Mouse (Mus musculus) heart, embryonic 14.5 days (tissue): Measurements from ENCODE around the gene Tbxas1. TPM values are rescaled to one million over a fixed set of nuclear protein-coding genes. Genes with fewer than 3 reads are reported as not detected.

Source experiments
- ATAC-seq: fragments of 200-750 bp; cut with Nextera tagmentation; 2 replicates; pipeline ENCODE4 v1.8.0; 2017; ENCODE audit warnings: low read depth, moderate TSS enrichment; ENCODE audit not compliant: insufficient number of reproducible peaks, insufficient read depth, low FRiP score
- H3K27ac ChIP-seq, 2 experiments: fragments of 200-500 bp in 1 of 2; fragments of 300-500 bp in 1 of 2; sonication (generic) in 1 of 2; replicated peaks in 1 of 2; 2 replicates each; pipeline ENCODE4 v1.5.1; 2012 to 2014; ENCODE audit warnings: low read depth in 2 of 2, low read length in 2 of 2, control low read depth in 1 of 2, mild to moderate bottlenecking in 1 of 2, mixed read lengths in 1 of 2; ENCODE audit not compliant: control insufficient read depth in 1 of 2, insufficient read depth in 1 of 2
- H3K27me3 ChIP-seq: fragments of 300-500 bp; sonication (generic); 2 replicates; pipeline ENCODE4 v1.6.1; 2014; ENCODE audit warnings: mild to moderate bottlenecking, low read length, control low read depth; ENCODE audit not compliant: control insufficient read depth, insufficient read depth
- H3K36me3 ChIP-seq: fragments of 300-500 bp; sonication (generic); 2 replicates; pipeline ENCODE4 v1.6.1; 2014; ENCODE audit warnings: mild to moderate bottlenecking, control low read depth, low read length, mixed read lengths; ENCODE audit not compliant: control insufficient read depth, insufficient read depth
- H3K4me1 ChIP-seq, 2 experiments: fragments of 200-500 bp in 1 of 2; fragments of 300-500 bp in 1 of 2; sonication (generic) in 1 of 2; 2 replicates each; pipeline ENCODE4 v1.6.1; 2012 to 2014; ENCODE audit warnings: low read length in 2 of 2, control low read depth in 1 of 2, mixed read lengths in 1 of 2; ENCODE audit not compliant: control insufficient read depth in 2 of 2, insufficient read depth in 2 of 2
- H3K4me2 ChIP-seq: fragments of 300-500 bp; sonication (generic); 2 replicates; pipeline ENCODE4 v1.6.1; 2014; ENCODE audit warnings: mild to moderate bottlenecking, low read length
- H3K4me3 ChIP-seq, 2 experiments: fragments of 200-500 bp in 1 of 2; fragments of 300-500 bp in 1 of 2; sonication (generic) in 1 of 2; 2 replicates each; pipeline ENCODE4 v1.5.1; 2012 to 2014; ENCODE audit warnings: low read length in 2 of 2, mild to moderate bottlenecking in 2 of 2, control low read depth in 1 of 2, low read depth in 1 of 2, moderate library complexity in 1 of 2; ENCODE audit not compliant: control insufficient read depth in 1 of 2, insufficient read depth in 1 of 2
- H3K9ac ChIP-seq: fragments of 300-500 bp; sonication (generic); 2 replicates; pipeline ENCODE4 v1.6.1; 2014; ENCODE audit warnings: mild to moderate bottlenecking, low read length
- H3K9me3 ChIP-seq: fragments of 300-500 bp; sonication (generic); 2 replicates; pipeline ENCODE4 v1.6.1; 2016; ENCODE audit warnings: low read length, control low read depth; ENCODE audit not compliant: control insufficient read depth
- WGBS: fragments of 180-500 bp; shearing (Covaris S2); extraction: QIAGEN DNeasy Blood & Tissue Kit; methylation state at CpG from one replicate; pipeline ENCODE4 v1.1.7; 2014; 5-methylcytosine and 5-hydroxymethylcytosine counted together
- polyA plus RNA-seq: library from polyadenylated mRNA; unstranded; fragments of >200 nt; fragmentation: Nextera tagmentation; extraction: Ambion mirVana; gene quantifications from 2 replicates; pipeline ENCODE4 v1.2.1, GENCODE M21; 2014

The Tbxas1 gene
- polyA plus RNA-seq, 1 experiment from 2014 or later = 1.5 TPM

DNA sequence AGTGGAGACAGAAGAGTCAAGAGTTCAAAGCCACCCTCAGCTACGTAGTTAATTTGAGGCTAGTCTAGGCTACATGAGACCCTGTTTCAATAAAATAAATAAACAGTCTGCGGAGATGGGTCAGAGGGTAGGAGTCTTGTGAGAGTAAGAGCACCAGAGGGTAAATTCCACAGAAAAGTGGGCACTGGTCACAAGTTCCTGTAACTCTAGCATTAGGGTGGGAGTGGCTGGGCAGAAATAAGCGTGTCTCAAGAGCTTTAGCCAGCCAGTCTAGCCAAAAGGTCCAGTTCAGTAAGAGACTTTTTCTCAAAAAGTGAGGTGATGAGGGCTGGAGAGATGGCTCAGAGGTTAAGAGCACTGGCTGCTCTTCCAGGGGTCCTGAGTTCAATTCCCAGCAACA, 18.4 kb downstream of the Tbxas1 start:
- H3K27me3 ChIP-seq = no peaks in the 10 kb centered on the region
- 77% methylated on average over 3 of the region's 3 CpGs for WGBS
- no peak overlapping the region for H3K4me3 ChIP-seq
- H3K4me1 ChIP-seq = peaks cover 0 to 4% of the 10 kb centered on the region in 2 experiments; a peak in 2 of 4 replicates
- no peak overlapping the region for H3K4me2 ChIP-seq
- no peak overlapping the region for H3K27ac ChIP-seq
- H3K36me3 ChIP-seq = no peaks in the 10 kb centered on the region
- no peak overlapping the region for H3K9ac ChIP-seq
- no peaks in the 10 kb centered on the region for H3K9me3 ChIP-seq
- ATAC-seq = no peak

DNA sequence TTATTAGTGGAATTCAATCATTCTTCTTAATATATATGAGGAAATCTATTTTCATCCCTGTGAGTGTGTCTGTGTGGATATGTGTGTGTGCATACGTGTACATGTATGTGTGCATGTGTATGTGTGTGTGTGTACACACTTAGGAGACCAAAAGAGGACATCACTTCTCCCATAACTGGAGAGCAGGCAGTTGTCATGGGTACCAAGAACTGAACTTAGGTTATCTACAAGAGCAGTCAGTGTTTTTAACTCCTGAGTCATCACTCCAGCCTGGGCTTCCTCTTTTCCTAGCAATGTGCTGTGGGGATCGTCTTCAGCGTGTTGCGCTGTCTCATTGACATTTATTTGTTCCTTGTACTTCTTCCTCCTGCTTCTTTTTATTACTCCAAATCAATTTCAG, 24.9 kb downstream of the Tbxas1 start:
- no peaks in the 10 kb centered on the region for H3K27me3 ChIP-seq
- ATAC-seq = no peak
- no peak overlapping the region for H3K27ac ChIP-seq
- 68% methylated on average over 4 of the region's 4 CpGs for WGBS
- no peak overlapping the region for H3K9ac ChIP-seq
- peaks cover 0 to 4% of the 10 kb centered on the region in 2 experiments; a peak in 2 of 4 replicates for H3K4me1 ChIP-seq
- no peaks in the 10 kb centered on the region for H3K9me3 ChIP-seq
- H3K36me3 ChIP-seq = no peaks in the 10 kb centered on the region
- no peak overlapping the region for H3K4me3 ChIP-seq
- H3K4me2 ChIP-seq = no peak overlapping the region

GRCm38 (mm10) chr6:38900479-38901126, 25.4 kb downstream of the Tbxas1 start:
- H3K27ac ChIP-seq = no peak overlapping the region

DNA sequence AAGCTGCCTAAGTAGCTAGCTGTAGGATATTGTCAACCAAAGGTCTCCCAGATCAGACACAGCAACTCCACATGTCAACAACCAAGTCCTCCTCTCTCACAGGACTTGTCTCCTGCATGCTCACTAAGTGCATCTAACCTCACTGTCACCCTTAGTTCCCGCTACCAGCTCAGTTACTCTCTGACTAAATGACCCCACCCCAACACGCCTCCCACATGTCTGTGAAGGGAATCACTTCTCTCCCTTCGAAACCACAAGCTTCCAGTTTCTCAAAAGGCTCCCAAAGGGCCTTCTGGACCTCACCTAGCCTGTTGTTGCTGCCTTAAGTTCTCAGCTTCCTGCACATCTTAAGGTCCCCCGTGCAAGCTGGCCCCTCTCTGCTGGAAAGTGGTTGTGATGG, 25.9 kb downstream of the Tbxas1 start:
- H3K9ac ChIP-seq = no peak overlapping the region
- no peak overlapping the region for H3K4me2 ChIP-seq
- WGBS = 83% methylated on average over 4 of the region's 4 CpGs
- H3K36me3 ChIP-seq = no peaks in the 10 kb centered on the region
- no peak for ATAC-seq
- H3K4me1 ChIP-seq = peaks cover 0 to 4% of the 10 kb centered on the region in 2 experiments; a peak in 2 of 4 replicates
- no peak overlapping the region for H3K4me3 ChIP-seq
- no peaks in the 10 kb centered on the region for H3K27me3 ChIP-seq
- no peaks in the 10 kb centered on the region for H3K9me3 ChIP-seq
- no peak overlapping the region for H3K27ac ChIP-seq

More at GRCm38 (mm10) chr6:38900479-38901126, 25.4 kb downstream of the Tbxas1 start:
- Histone ChIP-seq H3K9ac (no peak overlapping the region), H3K9me3 (no peaks in the 10 kb centered on the region), H3K36me3 (no peaks in the 10 kb centered on the region), H3K4me1 (peaks cover 0 to 4% of the 10 kb centered on the region in 2 experiments; a peak in 2 of 4 replicates), H3K4me2 (no peak overlapping the region), H3K27me3 (no peaks in the 10 kb centered on the region), H3K4me3 (no peak overlapping the region)
- 83% methylated on average over 4 of the region's 4 CpGs for WGBS
- ATAC-seq = no peak

DNA sequence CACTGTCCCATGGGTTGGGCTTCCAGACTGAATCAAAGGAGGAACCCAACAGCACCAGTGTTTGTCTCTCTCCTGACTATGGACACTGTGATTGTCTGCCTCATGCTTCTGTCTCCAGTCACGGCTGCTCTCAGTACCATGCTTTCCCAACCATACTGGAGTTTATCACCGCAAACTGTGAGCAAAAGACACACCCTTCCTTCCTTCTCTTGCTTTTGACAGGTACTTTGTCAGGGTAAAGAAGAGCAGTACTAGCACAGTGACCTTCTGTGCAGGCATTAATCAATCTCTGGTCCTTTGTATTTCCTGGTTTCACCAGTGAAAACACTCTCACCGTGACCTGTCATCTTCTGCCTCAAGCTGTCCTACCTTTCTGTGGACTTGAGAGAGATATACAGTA, 26.4 kb downstream of the Tbxas1 start:
- ATAC-seq = no peak
- WGBS = 70% methylated on average over 3 of the region's 3 CpGs

GRCm38 (mm10) chr6:38902820-38903439, 27.7 kb downstream of the Tbxas1 start:
- Histone ChIP-seq H3K9me3 (no peaks in the 10 kb centered on the region), H3K27me3 (no peaks in the 10 kb centered on the region), H3K36me3 (no peaks in the 10 kb centered on the region), H3K9ac (no peak overlapping the region), H3K4me1 (no peaks in the 10 kb centered on the region), H3K27ac (no peak overlapping the region), H3K4me2 (no peak overlapping the region), H3K4me3 (no peak overlapping the region)
- 84% methylated on average over 10 of the region's 10 CpGs for WGBS
- ATAC-seq = no peak

More for the DNA sequence above, 26.4 kb downstream of the Tbxas1 start:
- peaks cover 0 to 4% of the 10 kb centered on the region in 2 experiments; a peak in 2 of 4 replicates for H3K4me1 ChIP-seq
- H3K9me3 ChIP-seq = no peaks in the 10 kb centered on the region
- no peaks in the 10 kb centered on the region for H3K36me3 ChIP-seq
- H3K27me3 ChIP-seq = no peaks in the 10 kb centered on the region
- no peak overlapping the region for H3K4me2 ChIP-seq
- H3K27ac ChIP-seq = no peak overlapping the region
- no peak overlapping the region for H3K4me3 ChIP-seq
- H3K9ac ChIP-seq = no peak overlapping the region

DNA sequence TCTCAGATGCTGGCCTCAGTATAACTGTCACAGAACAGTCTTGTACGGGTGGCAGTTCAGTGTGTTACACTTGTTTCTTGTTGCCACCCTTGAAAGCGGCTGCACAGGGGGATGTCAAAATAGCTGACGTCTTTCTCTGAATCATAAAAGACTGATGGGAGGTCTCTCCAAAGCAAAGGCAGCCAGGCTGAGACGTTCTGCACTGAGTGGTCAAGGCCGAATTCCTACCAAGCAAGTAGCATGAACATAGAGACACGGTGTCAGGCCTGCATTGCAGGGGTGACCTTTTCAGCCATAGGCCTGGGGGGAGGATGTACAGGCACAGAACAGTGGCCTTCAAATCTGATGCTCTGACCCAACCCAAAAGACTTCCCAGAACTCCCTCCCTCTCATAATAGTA, 30.8 kb downstream of the Tbxas1 start:
- H3K27me3 ChIP-seq = no peaks in the 10 kb centered on the region
- no peak overlapping the region for H3K4me3 ChIP-seq
- WGBS = 69% methylated on average over 6 of the region's 6 CpGs
- peaks cover 5 to 8% of the 10 kb centered on the region in 2 experiments; a peak in 3 of 4 replicates for H3K4me1 ChIP-seq
- no peak for ATAC-seq
- H3K27ac ChIP-seq = no peak overlapping the region
- H3K36me3 ChIP-seq = no peaks in the 10 kb centered on the region
- H3K4me2 ChIP-seq = no peak overlapping the region
- H3K9me3 ChIP-seq = no peaks in the 10 kb centered on the region
- H3K9ac ChIP-seq = no peak overlapping the region
